Mouse (Mus musculus) cerebellum, adult 2 months (tissue): Measurements from ENCODE around the gene Man1c1. TPM values are rescaled to one million over a fixed set of nuclear protein-coding genes. Genes with fewer than 3 reads are reported as not detected.
A peak's percentile ranks its signal among the peaks of the same experiment; 100 is the strongest.

Experiments
- DNase-seq, 2 experiments: peaks; one replicate each; pipeline ENCODE4 v3.0.0; 2021
- H3K27ac ChIP-seq: fragments of 200-500 bp; 2 replicates; pipeline ENCODE4 v1.5.1; 2012; ENCODE audit warnings: low read length, control low read depth, inconsistent platforms; ENCODE audit not compliant: insufficient read depth
- H3K27me3 ChIP-seq: fragments of 200-500 bp; 2 replicates; pipeline ENCODE4 v1.6.1; 2012; ENCODE audit warnings: inconsistent platforms, mild to moderate bottlenecking, low read length, moderate library complexity; ENCODE audit not compliant: control insufficient read depth, insufficient read depth
- H3K4me1 ChIP-seq: fragments of 200-500 bp; 2 replicates; pipeline ENCODE4 v1.6.1; 2011; ENCODE audit warnings: low read length; ENCODE audit not compliant: control insufficient read depth, insufficient read depth
- H3K4me3 ChIP-seq: fragments of 200-500 bp; replicated peaks from 2 replicates; pipeline ENCODE3; 2011; ENCODE audit warnings: mild to moderate bottlenecking, low read depth, low read length, control low read depth; ENCODE audit not compliant: insufficient read depth
- CTCF ChIP-seq: fragments of 200-500 bp; IDR thresholded peaks from 2 replicates; pipeline ENCODE4 v1.5.1; 2011; ENCODE audit warnings: low read depth, mild to moderate bottlenecking, control low read depth, low read length, moderate library complexity, borderline replicate concordance; ENCODE audit not compliant: insufficient read depth
- POLR2A ChIP-seq: fragments of 200-500 bp; IDR thresholded peaks from 2 replicates; pipeline ENCODE4 v1.6.1; 2011; ENCODE audit warnings: low read length, control low read depth, borderline replicate concordance; ENCODE audit not compliant: insufficient read depth
- WGBS: fragments of 180-500 bp; shearing (Covaris S2); methylation state at CpG from one replicate; pipeline ENCODE4 v1.1.7; 2018; 5-methylcytosine and 5-hydroxymethylcytosine counted together
- polyA plus RNA-seq: library from polyadenylated mRNA; depleted of rRNA; stranded (reverse); fragments of >200 nt; gene quantifications from 2 replicates; pipeline ENCODE4 v1.2.3, GENCODE M21; 2012

Gene Man1c1
- polyA plus RNA-seq, 1 experiment, result 30.1 TPM

- DNase-seq, result peak; percentile 95 to 97
- 0 out of 2 replicates have a peak, but pooled peaks have one; percentile 38 for TF ChIP-seq POLR2A
- no peak for TF ChIP-seq CTCF
- WGBS, result under 1% methylated on average over 70 of the region's 71 CpGs
- Histone ChIP-seq H3K4me3 (peak within 1 kb of the TSS; percentile 73), H3K4me1 (peaks cover 23% of the 10 kb centered on the region), H3K27ac (peak within 1 kb of the TSS; percentile 69; the same call in 1 of the 2 replicates), H3K27me3 (no peaks in the 10 kb centered on the region)
Measured at GRCm38 (mm10) chr4:134534932-134535786, 168.9 kb downstream of the Man1c1 start, which contains the start of gene Mtfr1l. TSS of gene Mtfr1l (minus strand) at chr4:134535387.

GRCm38 (mm10) chr4:134534124-134534886, 169.8 kb downstream of the Man1c1 start:
- peak overlapping the region; percentile 69; the same call in 1 of the 2 replicates for H3K27ac ChIP-seq
- under 1% methylated on average over 57 of the region's 57 CpGs for WGBS
- DNase-seq, result peak; percentile 51 to 62
- no peaks in the 10 kb centered on the region for H3K27me3 ChIP-seq
- peak overlapping the region; percentile 73 for H3K4me3 ChIP-seq
- TF ChIP-seq CTCF (no peak), POLR2A (no peak)
- peaks cover 15% of the 10 kb centered on the region for H3K4me1 ChIP-seq

GRCm38 (mm10) chr4:134533421-134533820, 170.7 kb downstream of the Man1c1 start:
- H3K4me3 ChIP-seq, result no peak overlapping the region
- no peak for DNase-seq
- H3K4me1 ChIP-seq, result peaks cover 6% of the 10 kb centered on the region; the same call in 1 of the 2 replicates
- H3K27ac ChIP-seq, result no peak overlapping the region
- TF ChIP-seq POLR2A (no peak), CTCF (no peak)
- H3K27me3 ChIP-seq, result no peaks in the 10 kb centered on the region
- 80% methylated on average over 4 of the region's 4 CpGs for WGBS

- no peak for DNase-seq
- TF ChIP-seq POLR2A (no peak), CTCF (no peak)
- peaks cover 4% of the 10 kb centered on the region; the same call in 1 of the 2 replicates for H3K4me1 ChIP-seq
- no peak overlapping the region for H3K4me3 ChIP-seq
- 79% methylated on average over 4 of the region's 4 CpGs for WGBS
- no peaks in the 10 kb centered on the region for H3K27me3 ChIP-seq
- H3K27ac ChIP-seq, result no peak overlapping the region
Measured at GRCm38 (mm10) chr4:134532928-134533327, 171.2 kb downstream of the Man1c1 start.

- Histone ChIP-seq H3K4me1 (0 out of 2 replicates have a peak, but pooled peaks cover 8% of the 10 kb centered on the region), H3K27ac (no peak overlapping the region), H3K4me3 (no peak overlapping the region), H3K27me3 (no peaks in the 10 kb centered on the region)
- 82% methylated on average over 5 of the region's 5 CpGs for WGBS
- DNase-seq, result no peak
- TF ChIP-seq CTCF, result no peak
- TF ChIP-seq POLR2A, result no peak
Measured at GRCm38 (mm10) chr4:134526220-134526619, 177.9 kb downstream of the Man1c1 start.

- TF ChIP-seq POLR2A (no peak), CTCF (no peak)
- H3K27me3 ChIP-seq, result no peaks in the 10 kb centered on the region
- no peak overlapping the region for H3K4me3 ChIP-seq
- WGBS, result 67% methylated on average over 5 of the region's 5 CpGs
- 0 out of 2 replicates have a peak, but pooled peaks cover 8% of the 10 kb centered on the region for H3K4me1 ChIP-seq
- DNase-seq, result no peak
- H3K27ac ChIP-seq, result no peak overlapping the region
Measured at GRCm38 (mm10) chr4:134525806-134526205, 178.3 kb downstream of the Man1c1 start.

GRCm38 (mm10) chr4:134523447-134523846, 180.6 kb downstream of the Man1c1 start:
- Histone ChIP-seq H3K4me3 (no peak overlapping the region), H3K27ac (no peak overlapping the region), H3K4me1 (0 out of 2 replicates have a peak, but pooled peaks cover 10% of the 10 kb centered on the region), H3K27me3 (no peaks in the 10 kb centered on the region)
- TF ChIP-seq POLR2A, result no peak
- TF ChIP-seq CTCF, result no peak
- WGBS, result 85% methylated on average over 4 of the region's 4 CpGs
- DNase-seq, result no peak

GRCm38 (mm10) chr4:134519281-134519680, 184.8 kb downstream of the Man1c1 start:
- TF ChIP-seq CTCF (no peak), POLR2A (no peak)
- Histone ChIP-seq H3K4me1 (peaks cover 10% of the 10 kb centered on the region; the same call in 1 of the 2 replicates), H3K27me3 (no peaks in the 10 kb centered on the region), H3K27ac (no peak overlapping the region), H3K4me3 (no peak overlapping the region)
- no peak for DNase-seq
